Mouse (Mus musculus): ENCODE results near the gene Vta1. TPM values are rescaled to one million over a fixed set of nuclear protein-coding genes. Genes with fewer than 3 reads are reported as not detected.

The Vta1 gene
- polyA plus RNA-seq, 1 experiment from 2014 or later = 157 TPM

DNA sequence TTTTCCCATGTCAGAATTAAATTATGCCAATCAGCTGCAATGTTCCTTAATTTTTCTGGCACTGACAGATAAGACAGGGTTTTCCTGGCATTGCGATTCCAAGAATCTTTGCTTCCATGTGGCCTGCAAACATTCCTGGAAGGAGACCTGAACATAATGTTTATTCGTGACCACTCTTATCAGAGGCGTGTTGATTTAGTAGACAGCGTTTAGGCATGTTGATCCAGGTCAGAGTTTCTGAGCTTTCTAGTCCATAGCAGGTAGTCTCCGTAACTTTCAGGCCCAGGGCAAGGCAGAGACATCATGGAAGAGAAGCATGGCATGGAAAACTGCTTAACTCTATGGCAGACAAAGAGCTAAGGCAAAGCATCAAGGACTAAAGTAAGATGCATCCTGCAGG is 97.8 kb downstream of the Vta1 start:
- Histone ChIP-seq H3K4me3 (ENCODE audit: low read depth, low read length) (no peak overlapping the region), H3K9me3 (ENCODE audit: control insufficient read depth, low read length) (no peaks in the 10 kb centered on the region), H3K36me3 (ENCODE audit: control insufficient read depth, insufficient read depth, low read length) (no peaks in the 10 kb centered on the region), H3K4me2 (ENCODE audit: low read depth, low read length, severe bottlenecking) (no peak overlapping the region), H3K9ac (ENCODE audit: low read length) (no peak overlapping the region), H3K4me1 (replicated peaks; ENCODE audit: control insufficient read depth, insufficient read depth, low read length) (no peaks in the 10 kb centered on the region), H3K27me3 (ENCODE audit: control insufficient read depth, insufficient read depth, low read length) (no peaks in the 10 kb centered on the region), H3K27ac (ENCODE audit: low read depth, low read length) (no peak overlapping the region)
- no peak for ATAC-seq (replicated peaks; ENCODE audit: low FRiP score)
- 96% methylated on average over 5 of the region's 5 CpGs for WGBS
- DNase-seq (ENCODE audit: low spot score) = no peak

Other genes starting within 250 kb of the Vta1 start
- gene Adgrg6, start 159.9 kb downstream of the Vta1 start, polyA plus RNA-seq (2014; fragmentation: Nextera tagmentation; extraction: Ambion mirVana) = 0.87 and 1.7 TPM in 2 replicates
- gene Nmbr, start within 50 bp of the Vta1 start, polyA plus RNA-seq (2014; fragmentation: Nextera tagmentation; extraction: Ambion mirVana) = 0.87 TPM in 1 of 2 replicates, not detected in the other
- not detected in 2 replicates for gene Gje1, start 12.7 kb upstream of the Vta1 start, polyA plus RNA-seq (2014; fragmentation: Nextera tagmentation; extraction: Ambion mirVana)